Mouse (Mus musculus): ENCODE results near the gene Ttc21a.

- no peak for TF ChIP-seq POLR2A (IDR thresholded peaks at IDR 0.05; ENCODE audit: borderline replicate concordance, insufficient read depth, low read length)
- TF ChIP-seq CTCF (IDR thresholded peaks at IDR 0.05; ENCODE audit: borderline replicate concordance, insufficient read depth, low read depth, low read length) = no peak
These were observed 70.4 kb downstream of the Ttc21a start for GRCm38 (mm10) chr9:120007833-120008232.

Measured in cerebellum, adult 2 months (tissue).